Mouse (Mus musculus) kidney, postnatal 0 days (tissue): Measurements from ENCODE around the gene Gm45837. TPM values are rescaled to one million over a fixed set of nuclear protein-coding genes. Genes with fewer than 3 reads are reported as not detected.

Experiments used
- ATAC-seq: fragments of 200-750 bp; cut with Nextera tagmentation; replicated peaks from 2 replicates; pipeline ENCODE4 v1.8.0; 2017; ENCODE audit warnings: low read depth, moderate number of reproducible peaks, moderate TSS enrichment, moderate library complexity; ENCODE audit not compliant: low FRiP score
- DNase-seq: peaks from one replicate; pipeline ENCODE4 v3.0.0-alpha.2; 2016; ENCODE audit warnings: low spot score
- H3K27ac ChIP-seq: fragments of 300-500 bp; sonication (generic); 2 replicates; pipeline ENCODE4 v1.5.1; 2014; ENCODE audit warnings: mild to moderate bottlenecking
- H3K27me3 ChIP-seq: fragments of 300-500 bp; sonication (generic); 2 replicates; pipeline ENCODE4 v1.6.1; 2014; ENCODE audit warnings: low read length, mixed read lengths; ENCODE audit not compliant: insufficient read depth
- H3K36me3 ChIP-seq: fragments of 300-500 bp; sonication (generic); 2 replicates; pipeline ENCODE4 v1.6.1; 2014; ENCODE audit warnings: low read length, mixed read lengths; ENCODE audit not compliant: insufficient read depth
- H3K4me1 ChIP-seq: fragments of 300-500 bp; sonication (generic); replicated peaks from 2 replicates; pipeline ENCODE4 v1.6.1; 2014; ENCODE audit warnings: antibody characterized with exemption, low read length, mixed read lengths; ENCODE audit not compliant: insufficient read depth
- H3K4me2 ChIP-seq: fragments of 300-500 bp; sonication (generic); 2 replicates; pipeline ENCODE4 v1.6.1; 2014; ENCODE audit warnings: mild to moderate bottlenecking, low read length, moderate library complexity, mixed read lengths
- H3K4me3 ChIP-seq: fragments of 300-500 bp; sonication (generic); replicated peaks from 2 replicates; pipeline ENCODE4 v1.5.1; 2014; ENCODE audit warnings: low read depth, low read length
- H3K9ac ChIP-seq: fragments of 300-500 bp; sonication (generic); 2 replicates; pipeline ENCODE4 v1.6.1; 2014; ENCODE audit warnings: low read depth, low read length
- H3K9me3 ChIP-seq: fragments of 300-500 bp; sonication (generic); replicated peaks from 2 replicates; pipeline ENCODE4 v1.6.1; 2016; ENCODE audit warnings: low read length, inconsistent platforms, mixed read lengths
- CTCF ChIP-seq: IDR thresholded peaks from 2 replicates; pipeline ENCODE4 v1.5.1; 2016; ENCODE audit warnings: antibody characterized with exemption, low read depth, mild to moderate bottlenecking, moderate library complexity
- WGBS: fragments of 180-500 bp; shearing (Covaris S2); extraction: QIAGEN DNeasy Blood & Tissue Kit; methylation state at CpG from one replicate; pipeline ENCODE4 v1.1.7; 2014; 5-methylcytosine and 5-hydroxymethylcytosine counted together
- polyA plus RNA-seq: library from polyadenylated mRNA; unstranded; fragments of >200 nt; fragmentation: Nextera tagmentation; extraction: Ambion mirVana; gene quantifications from 2 replicates; pipeline ENCODE4 v1.2.1, GENCODE M21; 2015

The Gm45837 gene
- polyA plus RNA-seq, 1 experiment from 2014 or later = 4.5 TPM

DNA sequence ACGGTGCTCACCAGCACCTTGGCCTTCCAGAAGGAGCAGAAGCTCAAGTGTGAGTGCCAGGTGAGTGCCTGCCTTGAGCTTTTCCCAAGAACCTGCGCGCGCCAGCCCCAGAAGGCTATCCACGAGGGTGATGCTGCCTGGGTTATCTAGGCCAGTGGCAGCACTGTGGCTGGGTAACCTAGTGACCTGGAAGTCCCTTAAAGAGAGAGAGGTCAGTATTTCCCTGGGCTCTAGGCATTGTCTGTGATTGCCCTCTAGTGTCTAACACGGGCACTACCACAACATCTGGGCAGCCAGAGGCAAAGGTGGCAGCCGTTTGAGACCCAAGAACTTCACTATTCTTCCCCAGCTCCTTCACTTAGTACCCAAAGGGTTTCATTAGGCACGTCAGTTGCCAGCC, 92.7 kb downstream of the Gm45837 start:
- Histone ChIP-seq H3K27me3 (no peaks in the 10 kb centered on the region), H3K27ac (no peak overlapping the region), H3K9ac (no peak overlapping the region), H3K36me3 (no peaks in the 10 kb centered on the region), H3K4me1 (0 out of 2 replicates have a peak, but pooled peaks cover 5% of the 10 kb centered on the region), H3K4me2 (no peak overlapping the region), H3K4me3 (no peak overlapping the region), H3K9me3 (no peaks in the 10 kb centered on the region)
- DNase-seq (peak; percentile 84), ATAC-seq (no peak)
- TF ChIP-seq CTCF = peak; percentile 86
- WGBS = 28% methylated on average over 8 of the region's 8 CpGs

DNA sequence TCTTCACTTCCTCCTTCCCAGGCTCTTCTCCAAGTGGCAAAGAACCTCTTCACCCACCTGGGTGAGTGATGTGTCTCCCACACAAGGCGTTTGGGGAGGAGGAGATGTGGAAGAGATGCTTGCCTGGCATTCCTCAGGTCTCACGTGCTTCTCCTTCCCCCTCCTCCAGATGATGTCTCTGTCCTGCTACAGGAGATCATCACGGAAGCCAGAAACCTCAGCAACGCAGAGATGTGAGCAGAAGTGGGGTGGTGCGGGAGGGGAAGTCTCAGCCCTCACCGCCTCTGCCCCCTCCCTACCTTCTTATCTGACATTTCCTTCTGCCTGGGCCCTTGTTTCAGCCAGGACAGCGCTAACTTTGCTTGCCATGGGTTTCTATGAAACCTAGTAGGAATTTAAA, 93.1 kb downstream of the Gm45837 start:
- Histone ChIP-seq H3K4me1 (0 out of 2 replicates have a peak, but pooled peaks cover 5% of the 10 kb centered on the region), H3K4me3 (no peak overlapping the region), H3K9ac (no peak overlapping the region), H3K4me2 (no peak overlapping the region), H3K9me3 (no peaks in the 10 kb centered on the region), H3K27ac (no peak overlapping the region), H3K36me3 (no peaks in the 10 kb centered on the region), H3K27me3 (no peaks in the 10 kb centered on the region)
- ATAC-seq (no peak), DNase-seq (no peak)
- TF ChIP-seq CTCF = no peak
- WGBS = 38% methylated on average over 7 of the region's 7 CpGs

DNA sequence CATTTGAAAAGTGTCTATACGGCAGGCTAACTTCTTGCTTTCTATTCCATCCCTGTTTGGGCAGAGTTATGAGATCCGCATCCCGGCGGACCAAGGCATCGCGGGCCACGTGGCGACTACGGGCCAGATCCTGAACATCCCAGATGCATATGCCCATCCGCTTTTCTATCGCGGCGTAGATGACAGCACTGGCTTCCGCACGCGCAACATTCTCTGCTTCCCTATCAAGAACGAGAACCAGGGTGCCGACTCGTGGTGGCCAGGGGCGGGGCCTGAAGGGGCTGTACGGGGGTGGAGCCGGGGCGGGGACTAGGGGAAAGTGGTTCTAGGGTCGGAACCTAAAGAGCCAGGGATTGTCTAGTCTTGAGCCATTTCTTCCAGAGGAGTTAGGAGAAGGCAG, 93.8 kb downstream of the Gm45837 start:
- H3K9ac ChIP-seq = no peak overlapping the region
- no peaks in the 10 kb centered on the region for H3K27me3 ChIP-seq
- H3K36me3 ChIP-seq = no peaks in the 10 kb centered on the region
- no peak for ATAC-seq
- H3K4me1 ChIP-seq = 0 out of 2 replicates have a peak, but pooled peaks cover 5% of the 10 kb centered on the region
- TF ChIP-seq CTCF = no peak
- 12% methylated on average over 24 of the region's 24 CpGs for WGBS
- 0 out of 2 replicates have a peak overlapping the region, but pooled peaks have one; percentile 8 for H3K4me3 ChIP-seq
- H3K27ac ChIP-seq = no peak overlapping the region
- H3K4me2 ChIP-seq = peak overlapping the region; percentile 18
- peak; percentile 38 for DNase-seq
- no peaks in the 10 kb centered on the region for H3K9me3 ChIP-seq

DNA sequence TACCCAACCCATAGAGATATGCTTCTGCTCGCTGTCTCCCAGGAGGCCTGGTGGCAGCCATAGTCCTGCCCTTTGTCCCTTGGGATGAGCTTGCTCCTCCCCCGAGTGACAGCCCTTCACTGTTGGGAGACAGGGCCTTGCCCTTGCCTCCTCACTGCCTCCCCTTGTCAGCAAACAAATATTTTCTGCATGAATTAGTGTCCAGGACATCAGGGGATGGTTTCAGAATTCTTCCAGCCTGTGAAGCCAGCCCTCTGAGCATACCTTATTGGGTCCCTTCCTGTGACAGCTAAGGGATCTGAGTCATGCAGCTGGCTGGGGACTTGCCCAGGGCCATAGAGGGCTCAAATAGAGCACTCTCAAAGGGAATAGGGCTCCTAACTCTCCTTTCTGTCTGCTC, 98.5 kb downstream of the Gm45837 start:
- H3K4me1 ChIP-seq = 0 out of 2 replicates have a peak, but pooled peaks cover 5% of the 10 kb centered on the region
- TF ChIP-seq CTCF = no peak

DNA sequence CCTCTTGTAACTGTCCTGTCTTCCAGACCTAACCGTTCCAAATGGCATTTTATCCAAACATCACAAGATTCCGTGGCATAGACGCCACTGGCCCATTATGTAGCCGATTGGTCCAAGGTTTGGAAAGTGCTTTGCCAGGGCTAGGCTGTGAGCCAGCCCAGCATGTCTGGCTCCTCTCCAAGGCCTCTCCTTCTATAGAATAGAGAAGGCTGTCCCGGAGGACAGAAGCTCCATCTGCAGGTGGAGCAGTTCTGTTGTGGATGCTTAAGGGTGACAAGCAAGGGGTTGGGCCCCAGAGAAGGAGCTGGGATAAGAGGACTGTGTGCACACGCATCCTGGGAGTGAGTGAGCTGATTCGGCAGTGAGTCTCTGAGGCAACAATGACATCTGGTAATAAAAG, 103.0 kb downstream of the Gm45837 start:
- Histone ChIP-seq H3K36me3 (no peaks in the 10 kb centered on the region), H3K9me3 (no peaks in the 10 kb centered on the region), H3K4me3 (no peak overlapping the region), H3K9ac (no peak overlapping the region), H3K4me1 (no peaks in the 10 kb centered on the region), H3K27me3 (no peaks in the 10 kb centered on the region), H3K27ac (no peak overlapping the region), H3K4me2 (no peak overlapping the region)
- no peak for DNase-seq
- WGBS = 78% methylated on average over 7 of the region's 7 CpGs
- TF ChIP-seq CTCF = no peak
- no peak for ATAC-seq

More for the DNA sequence above, 98.5 kb downstream of the Gm45837 start:
- WGBS = 55% methylated on average over 2 of the region's 2 CpGs
- ATAC-seq (no peak; the same call in 1 of the 2 replicates), DNase-seq (no peak)
- no peak overlapping the region for H3K9ac ChIP-seq
- no peaks in the 10 kb centered on the region for H3K27me3 ChIP-seq
- no peak overlapping the region for H3K4me3 ChIP-seq
- H3K9me3 ChIP-seq = no peaks in the 10 kb centered on the region
- H3K36me3 ChIP-seq = no peaks in the 10 kb centered on the region
- no peak overlapping the region for H3K27ac ChIP-seq
- H3K4me2 ChIP-seq = no peak overlapping the region

DNA sequence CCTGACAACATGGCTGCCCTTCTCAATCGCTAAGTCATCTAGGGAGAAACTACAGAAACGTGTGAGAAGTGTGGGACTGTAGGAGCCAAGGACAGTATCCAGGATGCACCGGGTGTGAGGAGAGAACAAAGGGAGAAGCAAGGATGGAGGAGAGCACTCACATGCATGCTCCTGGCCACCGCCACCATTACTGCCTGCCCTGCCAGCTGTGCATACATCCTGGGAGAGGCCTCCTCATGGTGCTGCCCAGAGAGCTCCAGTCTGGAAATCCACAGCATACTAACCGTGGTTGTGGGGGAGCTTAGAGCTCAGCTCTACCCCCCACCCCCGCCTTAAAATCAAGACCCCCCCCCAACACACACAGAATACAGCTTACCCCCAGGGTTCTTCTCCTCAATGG, 104.1 kb downstream of the Gm45837 start:
- WGBS = 84% methylated on average over 6 of the region's 6 CpGs
- Histone ChIP-seq H3K4me3 (no peak overlapping the region), H3K27me3 (no peaks in the 10 kb centered on the region), H3K4me1 (no peaks in the 10 kb centered on the region), H3K4me2 (no peak overlapping the region), H3K9me3 (no peaks in the 10 kb centered on the region), H3K27ac (no peak overlapping the region), H3K9ac (no peak overlapping the region), H3K36me3 (no peaks in the 10 kb centered on the region)
- no peak for ATAC-seq
- DNase-seq = no peak
- no peak for TF ChIP-seq CTCF

DNA sequence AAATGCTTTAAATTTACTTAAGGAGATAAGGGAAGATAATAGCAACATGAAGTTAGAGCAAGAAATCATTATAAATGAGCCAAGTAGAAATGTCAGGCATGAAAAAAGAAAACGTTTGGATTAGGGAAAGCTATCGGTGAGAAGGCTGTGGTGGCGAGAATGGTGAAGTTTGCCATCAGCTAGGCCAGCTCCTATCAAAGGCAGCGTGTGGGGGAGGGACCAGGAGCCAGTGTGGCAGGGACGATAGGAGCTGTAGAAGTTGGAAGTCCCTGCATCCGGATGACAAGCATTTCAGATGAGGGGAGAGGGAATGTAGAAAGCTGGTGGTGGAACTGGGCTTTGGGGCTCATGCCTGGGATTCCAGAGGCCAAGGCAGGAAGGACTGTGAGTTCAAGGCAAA, 104.6 kb downstream of the Gm45837 start:
- H3K9ac ChIP-seq = no peak overlapping the region
- H3K9me3 ChIP-seq = no peaks in the 10 kb centered on the region
- H3K4me1 ChIP-seq = no peaks in the 10 kb centered on the region
- H3K27ac ChIP-seq = no peak overlapping the region
- WGBS = 35% methylated on average over 6 of the region's 6 CpGs
- H3K4me2 ChIP-seq = no peak overlapping the region
- TF ChIP-seq CTCF = no peak
- no peaks in the 10 kb centered on the region for H3K36me3 ChIP-seq
- ATAC-seq (no peak), DNase-seq (no peak)
- H3K4me3 ChIP-seq = no peak overlapping the region
- no peaks in the 10 kb centered on the region for H3K27me3 ChIP-seq
